Mouse (Mus musculus): ENCODE measurements around the gene Git1.
A peak's percentile ranks its signal among the peaks of the same experiment; 100 is the strongest.

Git1 gene

GRCm38 (mm10) chr11:77493512-77494343, at the start of gene Git1:
TSS of gene Git1 (plus strand) at chr11:77493562.
- DNase-seq (ENCODE audit: low spot score in 2 of 2), result peak in 1 of 2 experiments; percentile 20

- no peak for DNase-seq (ENCODE audit: low spot score in 2 of 2)
Measured at GRCm38 (mm10) chr11:77444939-77445338, 48.4 kb upstream of the Git1 start.

GRCm38 (mm10) chr11:77446628-77447041, 46.7 kb upstream of the Git1 start:
- peak in 1 of 2 experiments; percentile 31 for DNase-seq (ENCODE audit: low spot score in 2 of 2)

- DNase-seq (ENCODE audit: low spot score in 2 of 2), result no peak
Measured at GRCm38 (mm10) chr11:77449224-77449623, 44.1 kb upstream of the Git1 start.

GRCm38 (mm10) chr11:77451670-77452069, 41.7 kb upstream of the Git1 start:
- no peak for DNase-seq (ENCODE audit: low spot score in 2 of 2)

- DNase-seq (ENCODE audit: low spot score in 2 of 2), result no peak
Measured at GRCm38 (mm10) chr11:77453388-77453787, 40.0 kb upstream of the Git1 start.

- no peak for DNase-seq (ENCODE audit: low spot score in 2 of 2)
Measured at GRCm38 (mm10) chr11:77455770-77456510, 37.4 kb upstream of the Git1 start.

GRCm38 (mm10) chr11:77456866-77457265, 36.5 kb upstream of the Git1 start:
- no peak for DNase-seq (ENCODE audit: low spot score in 2 of 2)

- no peak for DNase-seq (ENCODE audit: low spot score in 2 of 2)
Measured at GRCm38 (mm10) chr11:77461856-77462255, 31.5 kb upstream of the Git1 start.

- DNase-seq (ENCODE audit: low spot score in 2 of 2), result peak in 1 of 2 experiments; percentile 45
Measured at GRCm38 (mm10) chr11:77462283-77463100, 30.9 kb upstream of the Git1 start, which contains the start of gene Coro6. TSS of gene Coro6 (plus strand) at chr11:77462411.

GRCm38 (mm10) chr11:77463101-77463445, 30.3 kb upstream of the Git1 start:
- no peak for DNase-seq (ENCODE audit: low spot score in 2 of 2)

- no peak for DNase-seq (ENCODE audit: low spot score in 2 of 2)
Measured at GRCm38 (mm10) chr11:77463786-77464185, 29.6 kb upstream of the Git1 start.

- no peak for DNase-seq (ENCODE audit: low spot score in 2 of 2)
Measured at GRCm38 (mm10) chr11:77464684-77465083, 28.7 kb upstream of the Git1 start.

GRCm38 (mm10) chr11:77465111-77465510, 28.3 kb upstream of the Git1 start:
- no peak for DNase-seq (ENCODE audit: low spot score in 2 of 2)

GRCm38 (mm10) chr11:77466544-77466943, 26.8 kb upstream of the Git1 start:
- DNase-seq (ENCODE audit: low spot score in 2 of 2), result no peak

GRCm38 (mm10) chr11:77467157-77467556, 26.2 kb upstream of the Git1 start:
- DNase-seq (ENCODE audit: low spot score in 2 of 2), result peak; percentile 61 to 75

GRCm38 (mm10) chr11:77467784-77468183, 25.6 kb upstream of the Git1 start:
- peak; percentile 66 to 74 for DNase-seq (ENCODE audit: low spot score in 2 of 2)

GRCm38 (mm10) chr11:77468397-77468796, 25.0 kb upstream of the Git1 start:
- no peak for DNase-seq (ENCODE audit: low spot score in 2 of 2)

GRCm38 (mm10) chr11:77471407-77471806, 22.0 kb upstream of the Git1 start:
- no peak for DNase-seq (ENCODE audit: low spot score in 2 of 2)

GRCm38 (mm10) chr11:77472775-77473174, 20.6 kb upstream of the Git1 start:
- DNase-seq (ENCODE audit: low spot score in 2 of 2), result no peak

- DNase-seq (ENCODE audit: low spot score in 2 of 2), result no peak
Measured at GRCm38 (mm10) chr11:77476216-77476615, 17.1 kb upstream of the Git1 start.

GRCm38 (mm10) chr11:77476895-77477294, 16.5 kb upstream of the Git1 start:
- DNase-seq (ENCODE audit: low spot score in 2 of 2), result no peak

All from spleen, postnatal 14 days (tissue).